Comparison of ENCODE assay signal across 38 mouse cellular contexts in the genomic region with DNA sequence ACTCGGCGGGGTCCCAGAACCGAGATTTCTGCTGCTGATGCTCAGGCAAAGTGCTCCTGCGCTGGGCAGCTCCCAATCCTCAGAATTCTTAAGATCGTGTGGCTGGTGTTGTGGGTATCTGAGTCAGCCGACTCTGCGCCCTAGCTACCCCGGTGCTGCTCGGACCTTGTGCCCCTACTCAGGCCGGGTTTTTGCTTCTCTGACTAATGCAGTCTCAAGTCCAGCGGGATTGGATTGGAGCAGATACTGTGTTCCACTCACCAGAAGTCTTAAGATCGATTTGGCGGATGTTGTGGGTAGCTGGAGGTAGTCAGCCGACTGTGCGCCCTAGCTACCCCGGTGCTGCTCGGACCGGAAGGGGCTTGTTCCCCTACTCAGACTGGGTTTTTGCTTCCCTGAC. TPM values are rescaled to one million over a fixed set of nuclear protein-coding genes. Genes with fewer than 3 reads are reported as not detected.
"Had no signal": no experiment of that assay in that cellular context is flagged by ENCODE, and none has a peak within 500 bp of the region (broad histone marks: within the 10 kb centered on the region; RNA-seq: fewer than 3 reads in every experiment).

No protein-coding gene starts in this region.

- H3K36me3 ChIP-seq: heart, embryonic 10.5 days; heart, embryonic 12.5 days; hindbrain, embryonic 13.5 days; hindbrain, embryonic 15.5 days; kidney, embryonic 15.5 days; limb, embryonic 10.5 days; limb, embryonic 12.5 days; liver, embryonic 13.5 days; liver, embryonic 15.5 days had no signal

- H3K27me3 ChIP-seq: heart, embryonic 12.5 days; hindbrain, embryonic 13.5 days; hindbrain, embryonic 15.5 days; kidney, embryonic 15.5 days; limb, embryonic 12.5 days; liver, embryonic 13.5 days; liver, embryonic 15.5 days had no signal

- H3K4me3 ChIP-seq: heart, adult 2 months; heart, embryonic 10.5 days; heart, embryonic 12.5 days; hindbrain, embryonic 13.5 days; hindbrain, embryonic 15.5 days; kidney, embryonic 15.5 days; left cerebral cortex, adult 2 months; limb, embryonic 10.5 days; limb, embryonic 12.5 days; liver, embryonic 13.5 days; liver, embryonic 15.5 days had no signal

- H3K9me3 ChIP-seq: heart, embryonic 10.5 days; heart, embryonic 12.5 days; hindbrain, embryonic 13.5 days; hindbrain, embryonic 15.5 days; kidney, embryonic 15.5 days; limb, embryonic 10.5 days; limb, embryonic 12.5 days; liver, embryonic 13.5 days; liver, embryonic 15.5 days had no signal

- H3K9ac ChIP-seq: heart, embryonic 12.5 days; hindbrain, embryonic 13.5 days; hindbrain, embryonic 15.5 days; kidney, embryonic 15.5 days; limb, embryonic 12.5 days; liver, embryonic 13.5 days; liver, embryonic 15.5 days had no signal

- H3K27ac ChIP-seq: heart, adult 2 months; heart, embryonic 10.5 days; hindbrain, embryonic 13.5 days; hindbrain, embryonic 15.5 days; hindbrain, postnatal 0 days; kidney, embryonic 15.5 days; kidney, postnatal 0 days; left cerebral cortex, adult 2 months; limb, embryonic 10.5 days; limb, embryonic 12.5 days; liver, embryonic 13.5 days; liver, embryonic 15.5 days had no signal

- DNase-seq: gastrocnemius, postnatal 14 days; gastrocnemius, postnatal 36 days; heart, adult 11 months; heart, adult 2 months; heart, postnatal 14 days; heart, postnatal 36 days; kidney, adult 11 months; kidney, adult 2 months; kidney, adult 9 months; kidney, postnatal 14 days; kidney, postnatal 36 days; liver; liver, embryonic 13.5 days had no signal

- H3K4me1 ChIP-seq: heart, embryonic 10.5 days; heart, embryonic 12.5 days; hindbrain, embryonic 13.5 days; hindbrain, embryonic 15.5 days; kidney, embryonic 15.5 days; limb, embryonic 10.5 days; limb, embryonic 12.5 days; liver, embryonic 13.5 days; liver, embryonic 15.5 days had no signal

RNA-seq across cellular contexts. Expression of a gene that starts 19.3 kb away (rescaled TPM):
- total RNA-seq: gastrocnemius, adult 18-20 months; gastrocnemius, adult 8-10 months; gastrocnemius, postnatal 36 days; heart, adult 2 months; heart, postnatal 14 days; heart, postnatal 36 days; hindbrain, postnatal 0 days; layer of hippocampus, adult 18-20 months; layer of hippocampus, adult 8-10 months; layer of hippocampus, postnatal 25 days; left cerebral cortex, adult 2 months; left cerebral cortex, postnatal 14 days; left cerebral cortex, postnatal 36 days had no signal
- polyA plus RNA-seq: heart, embryonic 10.5 days; hindbrain, embryonic 11.5 days; hindbrain, embryonic 13.5 days; hindbrain, embryonic 15.5 days; intestine, embryonic 14.5 days; kidney, embryonic 15.5 days; limb, embryonic 12.5 days; liver, embryonic 11.5 days; liver, embryonic 13.5 days had no signal

RNA-seq across cellular contexts. Expression of a gene that starts 37.5 kb away (rescaled TPM):
- total RNA-seq: gastrocnemius, adult 18-20 months; gastrocnemius, postnatal 14 days; gastrocnemius, postnatal 36 days; heart, adult 2 months; heart, postnatal 36 days; hematopoietic stem cell, adult 5-6 weeks; left cerebral cortex, postnatal 36 days had no signal
- polyA plus RNA-seq: heart, embryonic 12.5 days; heart, embryonic 14.5 days; intestine, embryonic 14.5 days; intestine, embryonic 16.5 days; kidney, adult 2 months; large intestine, adult 2 months; limb, embryonic 10.5 days; limb, embryonic 12.5 days; liver, embryonic 11.5 days; liver, embryonic 13.5 days; liver, embryonic 15.5 days had no signal
